Mouse (Mus musculus) liver, embryonic 16.5 days (tissue): Measurements from ENCODE around the gene Ppm1l. TPM values are rescaled to one million over a fixed set of nuclear protein-coding genes. Genes with fewer than 3 reads are reported as not detected.

Experiments used
- ATAC-seq: fragments of 200-750 bp; cut with Nextera tagmentation; 2 replicates; pipeline ENCODE4 v1.8.0; 2017; ENCODE audit warnings: low read depth, mild to moderate bottlenecking, moderate number of reproducible peaks, moderate library complexity
- H3K27ac ChIP-seq: fragments of 300-500 bp; sonication (generic); 2 replicates; pipeline ENCODE4 v1.5.1; 2014; ENCODE audit warnings: mild to moderate bottlenecking, low read length
- H3K27me3 ChIP-seq: fragments of 300-500 bp; sonication (generic); 2 replicates; pipeline ENCODE4 v1.6.1; 2014; ENCODE audit warnings: low read depth, low read length, mixed read lengths; ENCODE audit not compliant: control insufficient read depth, insufficient read depth
- H3K36me3 ChIP-seq: fragments of 300-500 bp; sonication (generic); 2 replicates; pipeline ENCODE4 v1.6.1; 2014; ENCODE audit warnings: mild to moderate bottlenecking; ENCODE audit not compliant: control insufficient read depth, insufficient read depth
- H3K4me1 ChIP-seq: fragments of 300-500 bp; sonication (generic); 2 replicates; pipeline ENCODE4 v1.6.1; 2014; ENCODE audit warnings: low read depth, low read length, mixed read lengths; ENCODE audit not compliant: control insufficient read depth
- H3K4me2 ChIP-seq: fragments of 300-500 bp; sonication (generic); 2 replicates; pipeline ENCODE4 v1.6.1; 2014; ENCODE audit warnings: low read depth, low read length, mixed read lengths
- H3K4me3 ChIP-seq: fragments of 300-500 bp; sonication (generic); 2 replicates; pipeline ENCODE4 v1.5.1; 2014; ENCODE audit warnings: low read depth, mild to moderate bottlenecking, low read length
- H3K9ac ChIP-seq: fragments of 300-500 bp; sonication (generic); 2 replicates; pipeline ENCODE4 v1.6.1; 2014; ENCODE audit warnings: low read depth, low read length
- H3K9me3 ChIP-seq: fragments of 300-500 bp; sonication (generic); replicated peaks from 2 replicates; pipeline ENCODE4 v1.6.1; 2016; ENCODE audit warnings: low read length; ENCODE audit not compliant: control insufficient read depth
- WGBS: fragments of 180-500 bp; shearing (Covaris S2); extraction: QIAGEN DNeasy Blood & Tissue Kit; methylation state at CpG from one replicate; pipeline ENCODE4 v1.1.7; 2014; ENCODE audit not compliant: insufficient replicate concordance; 5-methylcytosine and 5-hydroxymethylcytosine counted together
- polyA plus RNA-seq: library from polyadenylated mRNA; unstranded; fragments of >200 nt; fragmentation: Nextera tagmentation; extraction: Ambion mirVana; gene quantifications from 2 replicates; pipeline ENCODE4 v1.2.1, GENCODE M21; 2015

The Ppm1l gene
- polyA plus RNA-seq: 4.1 and 4.6 TPM in 2 replicates

- H3K4me3 ChIP-seq: peak within 1 kb of the TSS; percentile 74
- H3K9ac ChIP-seq: peak within 1 kb of the TSS; percentile 95
- H3K9me3 ChIP-seq: no peaks in the 10 kb centered on the region
- H3K27me3 ChIP-seq: no peaks in the 10 kb centered on the region
- WGBS: under 1% methylated on average over 72 of the region's 80 CpGs
- H3K36me3 ChIP-seq: no peaks in the 10 kb centered on the region
- H3K4me2 ChIP-seq: peak within 1 kb of the TSS; percentile 88
- H3K4me1 ChIP-seq: peaks cover 27% of the 10 kb centered on the region
- peak; percentile 93 for ATAC-seq
- peak within 1 kb of the TSS; percentile 87 for H3K27ac ChIP-seq
These were observed at the start of gene Ppm1l for GRCm38 (mm10) chr3:69316391-69317195. TSS of gene Ppm1l (plus strand) at chr3:69316861.

GRCm38 (mm10) chr3:69271812-69272211 lies 44.8 kb upstream of the Ppm1l start:
- ATAC-seq: no peak
- no peak overlapping the region for H3K27ac ChIP-seq
- H3K36me3 ChIP-seq: no peaks in the 10 kb centered on the region
- H3K4me3 ChIP-seq: no peak overlapping the region
- no peak overlapping the region for H3K4me2 ChIP-seq
- H3K9me3 ChIP-seq: no peaks in the 10 kb centered on the region
- WGBS: 62% methylated on average over 7 of the region's 7 CpGs
- H3K27me3 ChIP-seq: no peaks in the 10 kb centered on the region
- H3K9ac ChIP-seq: no peak overlapping the region
- no peaks in the 10 kb centered on the region for H3K4me1 ChIP-seq

- Histone ChIP-seq H3K9me3 (no peaks in the 10 kb centered on the region), H3K4me2 (no peak overlapping the region), H3K27ac (no peak overlapping the region), H3K4me1 (no peaks in the 10 kb centered on the region), H3K36me3 (no peaks in the 10 kb centered on the region), H3K27me3 (no peaks in the 10 kb centered on the region), H3K4me3 (no peak overlapping the region), H3K9ac (no peak overlapping the region)
- 70% methylated on average over 16 of the region's 16 CpGs for WGBS
- no peak for ATAC-seq
These were observed 42.5 kb upstream of the Ppm1l start for GRCm38 (mm10) chr3:69274018-69274663.

GRCm38 (mm10) chr3:69274664-69275312 lies 41.9 kb upstream of the Ppm1l start:
- WGBS: 74% methylated on average over 15 of the region's 15 CpGs
- Histone ChIP-seq H3K36me3 (no peaks in the 10 kb centered on the region), H3K4me3 (no peak overlapping the region), H3K9ac (no peak overlapping the region), H3K4me2 (no peak overlapping the region), H3K27ac (no peak overlapping the region), H3K27me3 (no peaks in the 10 kb centered on the region), H3K4me1 (no peaks in the 10 kb centered on the region), H3K9me3 (no peaks in the 10 kb centered on the region; the same call in 1 of the 2 replicates)
- ATAC-seq: no peak

DNA sequence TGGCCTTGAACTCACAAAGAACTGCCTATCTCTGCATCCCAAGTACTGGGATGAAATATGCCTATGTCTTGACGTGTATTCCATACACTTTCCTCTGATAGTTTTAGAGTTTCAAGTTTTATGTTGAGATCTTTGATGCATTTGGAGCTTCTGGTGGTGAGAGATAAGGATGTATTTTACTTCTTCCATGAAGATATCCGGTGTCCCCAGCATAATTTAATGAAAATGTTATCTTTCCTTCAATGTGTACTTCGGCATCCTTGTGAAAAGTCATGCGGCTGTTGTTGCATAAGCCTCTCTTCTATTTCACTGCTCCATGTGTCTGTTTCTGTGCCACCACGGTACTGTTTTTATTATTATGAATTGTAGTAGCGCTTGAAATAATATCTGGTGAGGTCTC lies 38.0 kb upstream of the Ppm1l start:
- Histone ChIP-seq H3K27ac (no peak overlapping the region), H3K4me2 (no peak overlapping the region), H3K36me3 (no peaks in the 10 kb centered on the region), H3K9ac (no peak overlapping the region), H3K4me3 (no peak overlapping the region), H3K4me1 (no peaks in the 10 kb centered on the region), H3K9me3 (no peaks in the 10 kb centered on the region; the same call in 1 of the 2 replicates), H3K27me3 (no peaks in the 10 kb centered on the region)
- WGBS: 57% methylated on average over 6 of the region's 6 CpGs
- no peak for ATAC-seq

- H3K9ac ChIP-seq: no peak overlapping the region
- H3K27me3 ChIP-seq: no peaks in the 10 kb centered on the region
- H3K9me3 ChIP-seq: no peaks in the 10 kb centered on the region; the same call in 1 of the 2 replicates
- no peak overlapping the region for H3K4me2 ChIP-seq
- 60% methylated on average over 9 of the region's 9 CpGs for WGBS
- no peak overlapping the region for H3K4me3 ChIP-seq
- H3K36me3 ChIP-seq: no peaks in the 10 kb centered on the region
- peak overlapping the region; percentile 18; the same call in 1 of the 2 replicates for H3K27ac ChIP-seq
- H3K4me1 ChIP-seq: no peaks in the 10 kb centered on the region
- ATAC-seq: peak; percentile 81
These were observed 34.3 kb upstream of the Ppm1l start for GRCm38 (mm10) chr3:69282406-69282805.

DNA sequence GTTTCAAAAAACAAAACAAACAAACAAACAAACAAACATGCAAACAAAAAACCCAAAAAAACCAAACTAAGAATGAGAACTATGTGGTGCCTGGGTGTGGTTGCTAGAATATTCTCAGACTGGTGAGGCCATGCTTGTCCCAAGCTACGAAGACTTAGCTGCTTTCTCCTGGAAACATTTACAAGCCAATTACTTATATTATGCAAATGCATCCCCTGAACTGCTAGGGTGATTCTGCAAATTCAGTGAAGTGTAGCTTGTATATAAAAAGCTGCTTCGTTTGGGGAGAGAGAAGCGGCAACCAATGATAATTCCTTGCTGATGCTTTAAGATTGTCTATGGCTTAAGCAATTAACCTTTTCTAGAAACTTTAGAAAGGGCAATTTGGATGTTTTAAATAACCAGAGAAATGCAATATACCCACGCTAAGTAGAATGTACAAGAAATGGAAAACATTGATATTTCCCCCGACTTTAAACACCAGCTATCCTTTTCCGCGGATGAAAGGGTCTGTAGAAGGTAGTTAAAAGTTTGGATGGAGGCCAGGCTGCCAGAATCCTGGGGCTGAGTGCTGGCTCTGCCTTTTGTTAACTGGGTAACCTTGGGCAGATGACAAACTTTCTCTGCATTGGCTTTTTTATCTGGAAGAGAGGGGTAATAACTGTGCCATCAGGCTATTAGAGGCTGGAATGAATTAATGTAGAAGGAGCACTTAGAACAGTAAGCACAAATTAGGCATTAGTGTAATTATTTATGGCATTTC lies 33.4 kb upstream of the Ppm1l start:
- no peaks in the 10 kb centered on the region; the same call in 1 of the 2 replicates for H3K9me3 ChIP-seq
- H3K4me2 ChIP-seq: no peak overlapping the region
- no peak overlapping the region for H3K9ac ChIP-seq
- H3K36me3 ChIP-seq: no peaks in the 10 kb centered on the region
- no peaks in the 10 kb centered on the region for H3K27me3 ChIP-seq
- no peak overlapping the region for H3K4me3 ChIP-seq
- ATAC-seq: no peak
- peak overlapping the region; percentile 18; the same call in 1 of the 2 replicates for H3K27ac ChIP-seq
- H3K4me1 ChIP-seq: no peaks in the 10 kb centered on the region
- WGBS: 57% methylated on average over 7 of the region's 7 CpGs

DNA sequence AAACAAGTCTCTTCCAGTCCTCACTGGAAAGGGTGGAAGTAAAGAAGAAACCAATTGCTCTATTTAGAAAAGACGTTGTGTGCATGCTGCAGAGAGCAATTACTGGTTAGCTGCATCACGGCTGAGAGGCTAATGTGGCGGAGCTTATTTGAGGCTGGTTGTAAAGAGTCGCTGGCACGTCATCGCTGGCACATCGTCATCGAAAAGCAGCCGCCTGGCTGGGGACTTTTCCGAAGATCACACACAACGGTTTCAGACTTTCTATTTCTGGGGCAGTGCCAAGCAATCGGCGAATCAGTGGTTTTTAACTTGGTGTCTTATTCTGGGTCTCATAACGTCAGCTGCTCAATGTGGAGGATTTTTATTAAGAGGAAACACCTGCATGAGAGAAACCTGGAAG lies 26.8 kb upstream of the Ppm1l start:
- Histone ChIP-seq H3K4me2 (no peak overlapping the region), H3K4me1 (no peaks in the 10 kb centered on the region), H3K27me3 (no peaks in the 10 kb centered on the region), H3K4me3 (no peak overlapping the region), H3K27ac (no peak overlapping the region), H3K9ac (no peak overlapping the region), H3K9me3 (no peaks in the 10 kb centered on the region), H3K36me3 (no peaks in the 10 kb centered on the region)
- no peak for ATAC-seq
- 67% methylated on average over 14 of the region's 14 CpGs for WGBS
